In the genomic region with DNA sequence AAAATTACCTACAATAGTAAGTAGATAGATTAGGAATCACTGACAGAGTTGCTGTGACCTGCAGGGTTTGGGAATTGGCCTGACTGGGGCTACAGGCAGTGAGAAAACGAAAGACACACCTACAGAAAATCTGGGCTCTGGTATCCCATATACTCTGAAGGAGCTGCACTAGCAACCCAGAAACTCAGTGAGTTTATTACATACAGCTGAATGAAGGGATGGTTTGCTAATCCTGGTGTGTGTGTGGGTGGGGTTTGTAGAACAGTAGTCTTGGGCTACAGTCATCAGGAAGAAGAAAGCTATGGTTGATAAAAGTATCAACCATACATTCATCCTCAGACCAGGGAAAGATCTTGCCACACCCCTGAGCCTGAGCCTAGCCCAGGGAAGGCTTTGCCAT, we compare ENCODE assay signal across 21 mouse cellular contexts.
"Had no signal": no experiment of that assay in that cellular context is flagged by ENCODE, and none has a peak within 500 bp of the region (broad histone marks: within the 10 kb centered on the region; RNA-seq: fewer than 3 reads in every experiment).

No protein-coding gene starts in this region.

- H3K27me3 ChIP-seq: kidney, embryonic 15.5 days; liver, embryonic 13.5 days; neural tube, embryonic 12.5 days; neural tube, embryonic 15.5 days; stomach, embryonic 15.5 days had no signal

- H3K9me3 ChIP-seq: kidney, embryonic 15.5 days; liver, embryonic 13.5 days; neural tube, embryonic 12.5 days; neural tube, embryonic 15.5 days; stomach, embryonic 15.5 days had no signal

- H3K36me3 ChIP-seq: kidney, embryonic 15.5 days; liver, embryonic 13.5 days; neural tube, embryonic 12.5 days; neural tube, embryonic 15.5 days; stomach, embryonic 15.5 days had no signal

- H3K9ac ChIP-seq: kidney, embryonic 15.5 days; liver, embryonic 13.5 days; neural tube, embryonic 12.5 days; neural tube, embryonic 15.5 days; stomach, embryonic 15.5 days had no signal

- DNase-seq: kidney, adult 8-10 months; kidney, postnatal 10 days; kidney, postnatal 36 days; layer of hippocampus, postnatal 36 days; liver, embryonic 13.5 days; lung, adult 2 months; lung, postnatal 14 days; lung, postnatal 4 days; midbrain, embryonic 14.5 days; retina, postnatal 1 day; right cerebral cortex, postnatal 14 days; right cerebral cortex, postnatal 4 days; spleen, adult 18-20 months; thymus, adult 18-20 months; thymus, postnatal 36 days had no signal

- H3K4me3 ChIP-seq: kidney, embryonic 15.5 days; left cerebral cortex, adult 2 months; liver, embryonic 13.5 days; neural tube, embryonic 12.5 days; neural tube, embryonic 15.5 days; stomach, embryonic 15.5 days had no signal

- H3K27ac ChIP-seq: kidney, embryonic 15.5 days; left cerebral cortex, adult 2 months; liver, embryonic 13.5 days; neural tube, embryonic 12.5 days; neural tube, embryonic 15.5 days; stomach, embryonic 15.5 days had no signal

- H3K4me1 ChIP-seq: kidney, embryonic 15.5 days; neural tube, embryonic 12.5 days; neural tube, embryonic 15.5 days; stomach, embryonic 15.5 days had no signal

- H3K4me2 ChIP-seq: kidney, embryonic 15.5 days; liver, embryonic 13.5 days; midbrain, embryonic 11.5 days; neural tube, embryonic 12.5 days; neural tube, embryonic 15.5 days; stomach, embryonic 15.5 days had no signal
